Mouse (Mus musculus): ENCODE data around the gene Nup188. TPM values are rescaled to one million over a fixed set of nuclear protein-coding genes. Genes with fewer than 3 reads are reported as not detected.

The Nup188 gene
- total RNA-seq, 2 experiments from 2014 or later = 19.0 to 25.9 TPM

- DNase-seq (ENCODE audit: low spot score in 2 of 2) = peak; percentile 96 to 99
- TF ChIP-seq CTCF (conservative IDR thresholded peaks at IDR 0.05) = no peak
- Histone ChIP-seq H3K27ac (peak within 1 kb of the TSS; percentile 97), H3K4me3 (peak within 1 kb of the TSS; percentile 93)
Measured at GRCm38 (mm10) chr2:30392114-30392576, 105.9 kb downstream of the Nup188 start, which contains the start of gene Dolpp1. TSS of gene Dolpp1 (plus strand) at chr2:30392254.

- no peak for TF ChIP-seq CTCF (conservative IDR thresholded peaks at IDR 0.05)
Measured at GRCm38 (mm10) chr2:30392577-30393369, 106.6 kb downstream of the Nup188 start.

GRCm38 (mm10) chr2:30393370-30393656, 107.1 kb downstream of the Nup188 start:
- Histone ChIP-seq H3K27ac (peak overlapping the region; percentile 97), H3K4me3 (peak overlapping the region; percentile 93)
- DNase-seq (ENCODE audit: low spot score in 2 of 2) = no peak
- TF ChIP-seq CTCF (conservative IDR thresholded peaks at IDR 0.05) = no peak

More at GRCm38 (mm10) chr2:30392577-30393369, 106.6 kb downstream of the Nup188 start:
- peak; percentile 67 to 82 for DNase-seq (ENCODE audit: low spot score in 2 of 2)
- H3K27ac ChIP-seq = peak overlapping the region; percentile 97
- H3K4me3 ChIP-seq = peak overlapping the region; percentile 93

Small RNAs within 50 kb of the gene (microRNA-seq; reads per million reads assigned to microRNA genes)
- 0 reads per million in 2 experiments for gene Gm47292

Other genes starting within 250 kb of the Nup188 start
- gene Wdr34, start 237.5 kb upstream of the Nup188 start, total RNA-seq (2021) = 10 to 100 TPM; 37.3 to 37.4 TPM
- gene Set, start 229.0 kb upstream of the Nup188 start, total RNA-seq (2021) = 100 to 1,000 TPM; 171 to 197 TPM
- 1 to 10 TPM; 1.7 to 2.1 TPM for gene Pkn3, start 208.7 kb upstream of the Nup188 start, total RNA-seq (2021)
- 1 to 10 TPM; 7.6 to 9.1 TPM for gene Zdhhc12, start 192.7 kb upstream of the Nup188 start, total RNA-seq (2021)
- 100 to 1,000 TPM; 197 to 199 TPM for gene Zer1, start 161.8 kb upstream of the Nup188 start, total RNA-seq (2021)
- 10 to 100 TPM; 54.7 to 55.7 TPM for gene Tbc1d13, start 152.7 kb upstream of the Nup188 start, total RNA-seq (2021)
- 10 to 100 TPM; 17.6 to 24.1 TPM for gene Endog, start 114.9 kb upstream of the Nup188 start, total RNA-seq (2021)
- gene Spout1, start 107.9 kb upstream of the Nup188 start, total RNA-seq (2021) = 10 to 100 TPM; 35.4 to 40.0 TPM
- gene Kyat1, start 80.5 kb upstream of the Nup188 start, total RNA-seq (2021) = 10 to 100 TPM; 15.7 to 17.0 TPM
- gene Lrrc8a, start 48.7 kb upstream of the Nup188 start, total RNA-seq (2021) = 10 to 100 TPM; 56.8 to 59.3 TPM
- gene Gm28035, start 45.8 kb upstream of the Nup188 start, total RNA-seq (2021) = 10 to 100 TPM in 1 of 2 experiments, 1 to 10 TPM in 1; 8.7 to 10.9 TPM
- 10 to 100 TPM; 21.5 to 22.2 TPM for gene Phyhd1, start 20.2 kb upstream of the Nup188 start, total RNA-seq (2021)
- gene Gm28038, start 5.4 kb upstream of the Nup188 start, total RNA-seq (2021) = not detected
- gene Dolk, start 63 bp upstream of the Nup188 start, total RNA-seq (2021) = 10 to 100 TPM; 22.1 to 22.2 TPM
- 100 to 1,000 TPM; 287 to 288 TPM for gene Sh3glb2, start 72.9 kb downstream of the Nup188 start, total RNA-seq (2021)
- gene Miga2, start 77.8 kb downstream of the Nup188 start, total RNA-seq (2021) = 100 to 1,000 TPM; 112 to 120 TPM
- gene Dolpp1, start 105.9 kb downstream of the Nup188 start, total RNA-seq (2021) = 10 to 100 TPM; 22.8 to 24.0 TPM
- 10 to 100 TPM; 50.9 to 51.6 TPM for gene Crat, start 129.4 kb downstream of the Nup188 start, total RNA-seq (2021)
- 100 to 1,000 TPM; 152 to 168 TPM for gene Ptpa, start 129.6 kb downstream of the Nup188 start, total RNA-seq (2021)
- gene Ier5l, start 187.8 kb downstream of the Nup188 start, total RNA-seq (2021) = 10 to 100 TPM; 12.2 to 13.1 TPM